Mouse (Mus musculus) kidney, adult 2 months (tissue): ENCODE results near the gene Ilkap.

Experiments used
- CTCF ChIP-seq: fragments of 200-500 bp; conservative IDR thresholded peaks from 2 replicates; pipeline ENCODE4 v1.5.1; 2011; ENCODE audit warnings: low read depth, mild to moderate bottlenecking, control low read depth, low read length, moderate library complexity, mixed read lengths; ENCODE audit not compliant: insufficient read depth, insufficient read length
- POLR2A ChIP-seq: fragments of 200-500 bp; IDR thresholded peaks from one replicate; pipeline ENCODE4 v1.6.1; 2011; ENCODE audit warnings: low read depth, low read length, control low read depth

DNA sequence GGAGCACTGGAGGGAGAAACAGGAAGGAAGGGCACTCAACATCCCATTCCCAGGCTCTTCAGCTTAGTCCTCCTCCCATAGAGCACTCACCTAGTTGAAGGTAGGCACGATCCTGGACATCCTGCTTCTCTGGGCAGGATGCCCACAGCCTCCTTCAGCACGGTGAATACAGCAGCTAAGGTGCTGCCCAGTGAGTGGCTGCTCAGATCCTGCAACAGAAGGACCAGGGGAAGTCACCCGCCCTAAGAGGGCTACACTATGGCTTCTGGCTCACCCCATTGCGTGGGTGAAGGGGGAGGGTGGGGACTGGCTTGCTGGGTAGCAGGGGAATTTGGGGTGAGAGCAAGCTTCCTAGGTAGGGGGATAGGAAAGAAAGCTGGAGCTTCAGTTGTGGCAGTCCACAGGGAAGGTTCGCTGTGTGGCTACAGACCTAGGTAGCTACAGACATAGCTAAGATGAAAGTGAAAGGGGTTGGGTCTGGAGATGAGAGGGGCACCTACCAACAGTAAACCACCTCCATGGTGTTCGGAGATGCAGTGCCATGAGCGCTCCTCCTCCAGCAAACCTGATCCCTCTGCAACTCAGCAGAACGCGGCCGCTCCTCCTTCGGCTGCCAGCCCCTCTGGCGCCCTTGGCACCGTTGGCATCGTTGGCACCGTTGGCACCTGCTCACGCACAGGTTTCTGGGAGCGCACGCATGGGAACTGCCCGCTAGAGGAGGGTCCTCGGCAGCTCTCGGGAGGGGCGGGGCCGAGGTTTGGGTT, 7.0 kb upstream of the Ilkap start:
- TF ChIP-seq CTCF (no peak), POLR2A (no peak)
